ENCODE assay signal across 14 mouse cellular contexts in genomic region chr12:107996773-107997172, GRCm38 (mm10). TPM values are rescaled to one million over a fixed set of nuclear protein-coding genes. Genes with fewer than 3 reads are reported as not detected.
DNase-seq lines count a peak whose midpoint lies in the region; ATAC-seq lines count a peak whose summit lies in the region.
"Had no signal": no experiment of that assay in that cellular context is flagged by ENCODE, and none has a peak within 500 bp of the region (broad histone marks: within the 10 kb centered on the region; RNA-seq: fewer than 3 reads in every experiment).

No protein-coding gene starts in this region.

- no peaks in the 10 kb centered on the region for H3K36me3 ChIP-seq in midbrain, embryonic 11.5 days (ENCODE audit: control insufficient read depth, insufficient read depth, low read length)
- no peaks in the 10 kb centered on the region for H3K36me3 ChIP-seq in midbrain, embryonic 10.5 days
- no peaks in the 10 kb centered on the region for H3K36me3 ChIP-seq in embryonic facial prominence, embryonic 15.5 days
- H3K36me3 ChIP-seq in hindbrain, embryonic 15.5 days = no peaks in the 10 kb centered on the region
- H3K36me3 ChIP-seq: liver, embryonic 13.5 days had no signal

- peak overlapping the region; percentile 12; the same call in 1 of the 2 replicates for H3K9ac ChIP-seq in midbrain, embryonic 11.5 days (ENCODE audit: low read length)
- H3K9ac ChIP-seq in embryonic facial prominence, embryonic 15.5 days = peak overlapping the region; percentile 21; the same call in 1 of the 2 replicates
- H3K9ac ChIP-seq in hindbrain, embryonic 15.5 days = no peak overlapping the region
- H3K9ac ChIP-seq: liver, embryonic 13.5 days had no signal

- WGBS in midbrain, embryonic 11.5 days = 62% methylated on average over 4 of the region's 4 CpGs
- 75% methylated on average over 4 of the region's 4 CpGs for WGBS in midbrain, embryonic 10.5 days
- WGBS in embryonic facial prominence, embryonic 15.5 days = 23% methylated on average over 4 of the region's 4 CpGs
- WGBS in hindbrain, embryonic 15.5 days = 47% methylated on average over 4 of the region's 4 CpGs

- no peak overlapping the region for H3K4me3 ChIP-seq in midbrain, embryonic 11.5 days (ENCODE audit: low read depth, low read length)
- no peak overlapping the region for H3K4me3 ChIP-seq in midbrain, embryonic 10.5 days
- H3K4me3 ChIP-seq in embryonic facial prominence, embryonic 15.5 days (replicated peaks) = no peak overlapping the region
- H3K4me3 ChIP-seq in hindbrain, embryonic 15.5 days = no peak overlapping the region
- H3K4me3 ChIP-seq: liver, embryonic 13.5 days had no signal

- no peaks in the 10 kb centered on the region; the same call in 1 of the 2 replicates for H3K27me3 ChIP-seq in midbrain, embryonic 11.5 days (ENCODE audit: control insufficient read depth, insufficient read depth, low read length)
- H3K27me3 ChIP-seq in midbrain, embryonic 10.5 days (ENCODE audit: low read depth, poor library complexity, severe bottlenecking) = peaks cover 87% of the 10 kb centered on the region
- no peaks in the 10 kb centered on the region for H3K27me3 ChIP-seq in embryonic facial prominence, embryonic 15.5 days
- H3K27me3 ChIP-seq in hindbrain, embryonic 15.5 days = no peaks in the 10 kb centered on the region

- H3K9me3 ChIP-seq in midbrain, embryonic 11.5 days (ENCODE audit: control insufficient read depth, low read length) = no peaks in the 10 kb centered on the region
- no peaks in the 10 kb centered on the region for H3K9me3 ChIP-seq in midbrain, embryonic 10.5 days (replicated peaks)
- H3K9me3 ChIP-seq in embryonic facial prominence, embryonic 15.5 days (replicated peaks) = no peaks in the 10 kb centered on the region
- no peaks in the 10 kb centered on the region for H3K9me3 ChIP-seq in hindbrain, embryonic 15.5 days
- H3K9me3 ChIP-seq: liver, embryonic 13.5 days had no signal

- no peak for ATAC-seq in midbrain, embryonic 11.5 days (ENCODE audit: low FRiP score)
- ATAC-seq in embryonic facial prominence, embryonic 15.5 days (ENCODE audit: insufficient number of reproducible peaks, low FRiP score, low TSS enrichment, low read depth) = no peak
- ATAC-seq in hindbrain, embryonic 15.5 days (ENCODE audit: low FRiP score, low read depth) = no peak

- H3K27ac ChIP-seq in midbrain, embryonic 11.5 days (ENCODE audit: low read depth, low read length) = no peak overlapping the region
- H3K27ac ChIP-seq in midbrain, embryonic 10.5 days (replicated peaks) = no peak overlapping the region
- H3K27ac ChIP-seq in embryonic facial prominence, embryonic 15.5 days (replicated peaks) = no peak overlapping the region
- 0 out of 2 replicates have a peak overlapping the region, but pooled peaks have one; percentile 3 for H3K27ac ChIP-seq in hindbrain, embryonic 15.5 days (replicated peaks)
- H3K27ac ChIP-seq: kidney, postnatal 0 days; liver, embryonic 13.5 days had no signal

- DNase-seq in midbrain, embryonic 11.5 days (ENCODE audit: low spot score, missing footprints) = no peak
- DNase-seq in midbrain, embryonic 10.5 days (ENCODE audit: low spot score) = no peak
- DNase-seq in naive thymus-derived CD4-positive, alpha-beta T cell, adult 2 months (ENCODE audit: low read depth) = peak; percentile 54
- no peak for DNase-seq in urinary bladder, postnatal 10 days (ENCODE audit: low spot score)
- DNase-seq in urinary bladder, postnatal 4 days (ENCODE audit: low spot score in 2 of 2) = no peak
- DNase-seq in right cerebral cortex, postnatal 36 days (ENCODE audit: low spot score in 2 of 2) = no peak
- DNase-seq: adrenal gland, postnatal 14 days; embryo, embryonic 11 days; heart, adult 18-20 months; liver, embryonic 13.5 days; right cerebral cortex, postnatal 14 days had no signal

- H3K4me2 ChIP-seq in midbrain, embryonic 11.5 days = no peak overlapping the region
- peak overlapping the region; percentile 92; the same call in 1 of the 2 replicates for H3K4me2 ChIP-seq in embryonic facial prominence, embryonic 15.5 days (replicated peaks)
- peak overlapping the region; percentile 98 for H3K4me2 ChIP-seq in hindbrain, embryonic 15.5 days
- H3K4me2 ChIP-seq: liver, embryonic 13.5 days had no signal

- H3K4me1 ChIP-seq in midbrain, embryonic 11.5 days (ENCODE audit: control insufficient read depth, insufficient read depth, low read length) = peaks cover 6% of the 10 kb centered on the region; the same call in 1 of the 2 replicates
- H3K4me1 ChIP-seq in midbrain, embryonic 10.5 days = peaks cover 42% of the 10 kb centered on the region
- peaks cover 85% of the 10 kb centered on the region for H3K4me1 ChIP-seq in embryonic facial prominence, embryonic 15.5 days
- peaks cover 49% of the 10 kb centered on the region for H3K4me1 ChIP-seq in hindbrain, embryonic 15.5 days (replicated peaks)
- H3K4me1 ChIP-seq: liver, embryonic 13.5 days had no signal

RNA-seq across cellular contexts. Expression of gene Bcl11b, which starts 6.6 kb away (rescaled TPM):
- polyA plus RNA-seq in midbrain, embryonic 11.5 days (2014; fragmentation: Nextera tagmentation; extraction: Ambion mirVana) = 4.5 and 6.3 TPM in 2 replicates
- 2.5 and 3.9 TPM in 2 replicates for polyA plus RNA-seq in midbrain, embryonic 10.5 days (2016; fragmentation: Nextera tagmentation; extraction: Ambion mirVana)
- polyA plus RNA-seq in embryonic facial prominence, embryonic 15.5 days (2015; fragmentation: Nextera tagmentation; extraction: Ambion mirVana) = 27.0 and 28.8 TPM in 2 replicates
- polyA plus RNA-seq in hindbrain, embryonic 15.5 days (2015; fragmentation: Nextera tagmentation; extraction: Ambion mirVana) = 20.5 and 24.4 TPM in 2 replicates
